Mouse (Mus musculus) kidney, postnatal 0 days (tissue): Measurements from ENCODE around the gene Cd69. TPM values are rescaled to one million over a fixed set of nuclear protein-coding genes. Genes with fewer than 3 reads are reported as not detected.
A peak's percentile ranks its signal among the peaks of the same experiment; 100 is the strongest.

Experiments used
- ATAC-seq: fragments of 200-750 bp; cut with Nextera tagmentation; replicated peaks from 2 replicates; pipeline ENCODE4 v1.8.0; 2017; ENCODE audit warnings: low read depth, moderate number of reproducible peaks, moderate TSS enrichment, moderate library complexity; ENCODE audit not compliant: low FRiP score
- DNase-seq: peaks from one replicate; pipeline ENCODE4 v3.0.0-alpha.2; 2016; ENCODE audit warnings: low spot score
- H3K27ac ChIP-seq: fragments of 300-500 bp; sonication (generic); 2 replicates; pipeline ENCODE4 v1.5.1; 2014; ENCODE audit warnings: mild to moderate bottlenecking
- H3K27me3 ChIP-seq: fragments of 300-500 bp; sonication (generic); 2 replicates; pipeline ENCODE4 v1.6.1; 2014; ENCODE audit warnings: low read length, mixed read lengths; ENCODE audit not compliant: insufficient read depth
- H3K36me3 ChIP-seq: fragments of 300-500 bp; sonication (generic); 2 replicates; pipeline ENCODE4 v1.6.1; 2014; ENCODE audit warnings: low read length, mixed read lengths; ENCODE audit not compliant: insufficient read depth
- H3K4me1 ChIP-seq: fragments of 300-500 bp; sonication (generic); replicated peaks from 2 replicates; pipeline ENCODE4 v1.6.1; 2014; ENCODE audit warnings: antibody characterized with exemption, low read length, mixed read lengths; ENCODE audit not compliant: insufficient read depth
- H3K4me2 ChIP-seq: fragments of 300-500 bp; sonication (generic); 2 replicates; pipeline ENCODE4 v1.6.1; 2014; ENCODE audit warnings: mild to moderate bottlenecking, low read length, moderate library complexity, mixed read lengths
- H3K4me3 ChIP-seq: fragments of 300-500 bp; sonication (generic); replicated peaks from 2 replicates; pipeline ENCODE4 v1.5.1; 2014; ENCODE audit warnings: low read depth, low read length
- H3K9ac ChIP-seq: fragments of 300-500 bp; sonication (generic); 2 replicates; pipeline ENCODE4 v1.6.1; 2014; ENCODE audit warnings: low read depth, low read length
- H3K9me3 ChIP-seq: fragments of 300-500 bp; sonication (generic); replicated peaks from 2 replicates; pipeline ENCODE4 v1.6.1; 2016; ENCODE audit warnings: low read length, inconsistent platforms, mixed read lengths
- CTCF ChIP-seq: IDR thresholded peaks from 2 replicates; pipeline ENCODE4 v1.5.1; 2016; ENCODE audit warnings: antibody characterized with exemption, low read depth, mild to moderate bottlenecking, moderate library complexity
- whole genome bisulfite sequencing: fragments of 180-500 bp; shearing (Covaris S2); extraction: QIAGEN DNeasy Blood & Tissue Kit; methylation state at CpG from one replicate; pipeline ENCODE4 v1.1.7; 2014; 5-methylcytosine and 5-hydroxymethylcytosine counted together
- polyA plus RNA-seq: library from polyadenylated mRNA; unstranded; fragments of >200 nt; fragmentation: Nextera tagmentation; extraction: Ambion mirVana; gene quantifications from 2 replicates; pipeline ENCODE4 v1.2.1, GENCODE M21; 2015

The Cd69 gene
- polyA plus RNA-seq, 1 experiment from 2014 or later = not detected

DNA sequence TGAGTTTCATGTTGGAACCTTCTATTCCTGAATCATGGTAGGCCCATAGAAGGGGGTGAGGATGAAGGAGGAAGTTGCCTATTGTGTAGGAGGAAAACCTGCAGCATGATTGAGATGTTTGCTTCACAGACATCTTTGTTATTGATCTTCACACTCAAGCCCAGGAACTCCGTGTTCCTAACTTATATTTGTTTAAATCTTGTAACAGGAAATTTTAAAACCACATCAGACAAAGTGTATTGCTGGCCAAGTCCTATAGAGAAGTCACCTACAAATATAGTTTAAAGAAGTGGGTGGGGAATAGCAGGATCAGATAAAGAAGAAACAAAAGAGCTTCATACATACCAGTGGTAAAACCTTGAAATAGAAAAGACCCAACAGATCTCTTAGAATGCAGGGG lies 28.9 kb upstream of the Cd69 start:
- Histone ChIP-seq H3K27ac (no peak overlapping the region), H3K27me3 (no peaks in the 10 kb centered on the region), H3K4me1 (no peaks in the 10 kb centered on the region), H3K9me3 (no peaks in the 10 kb centered on the region), H3K4me3 (no peak overlapping the region), H3K9ac (no peak overlapping the region), H3K36me3 (no peaks in the 10 kb centered on the region), H3K4me2 (no peak overlapping the region)
- TF ChIP-seq CTCF = no peak
- 49% methylated on average over 1 of the region's 1 CpGs for WGBS
- DNase-seq (no peak), ATAC-seq (no peak)

DNA sequence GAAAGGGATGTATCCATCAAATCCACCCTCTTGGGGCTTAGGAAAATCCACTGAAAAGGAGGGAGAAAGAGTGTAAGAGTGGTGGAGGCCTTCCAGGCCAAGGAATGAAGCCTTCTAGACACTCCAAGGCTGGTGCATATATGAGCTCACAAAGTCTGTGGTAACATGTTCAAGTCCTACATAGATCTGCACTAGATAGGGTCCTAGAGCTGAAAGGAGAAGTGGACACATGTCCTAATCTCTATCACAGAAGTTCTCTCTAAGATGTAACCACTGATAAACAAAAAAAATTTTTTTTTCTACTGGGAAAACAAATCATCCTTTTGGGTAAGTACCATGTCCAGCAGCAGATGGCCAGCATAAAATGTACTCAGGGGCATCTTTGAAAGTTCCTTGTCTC lies 13.5 kb upstream of the Cd69 start:
- H3K4me3 ChIP-seq = no peak overlapping the region
- H3K27me3 ChIP-seq = no peaks in the 10 kb centered on the region
- ATAC-seq = no peak
- DNase-seq = no peak
- no peak overlapping the region for H3K9ac ChIP-seq
- H3K36me3 ChIP-seq = no peaks in the 10 kb centered on the region
- no peak overlapping the region for H3K27ac ChIP-seq
- no peak for TF ChIP-seq CTCF
- H3K4me1 ChIP-seq = no peaks in the 10 kb centered on the region
- no peak overlapping the region for H3K4me2 ChIP-seq
- H3K9me3 ChIP-seq = no peaks in the 10 kb centered on the region

- WGBS = 57% methylated on average over 7 of the region's 7 CpGs
- no peak for TF ChIP-seq CTCF
- Histone ChIP-seq H3K4me3 (no peak overlapping the region), H3K27me3 (no peaks in the 10 kb centered on the region), H3K9me3 (no peaks in the 10 kb centered on the region), H3K27ac (no peak overlapping the region), H3K9ac (no peak overlapping the region), H3K4me2 (no peak overlapping the region), H3K4me1 (no peaks in the 10 kb centered on the region), H3K36me3 (no peaks in the 10 kb centered on the region)
- DNase-seq (peak; percentile 11), ATAC-seq (no peak)
Observed at GRCm38 (mm10) chr6:129284384-129285104, 9.3 kb upstream of the Cd69 start.

DNA sequence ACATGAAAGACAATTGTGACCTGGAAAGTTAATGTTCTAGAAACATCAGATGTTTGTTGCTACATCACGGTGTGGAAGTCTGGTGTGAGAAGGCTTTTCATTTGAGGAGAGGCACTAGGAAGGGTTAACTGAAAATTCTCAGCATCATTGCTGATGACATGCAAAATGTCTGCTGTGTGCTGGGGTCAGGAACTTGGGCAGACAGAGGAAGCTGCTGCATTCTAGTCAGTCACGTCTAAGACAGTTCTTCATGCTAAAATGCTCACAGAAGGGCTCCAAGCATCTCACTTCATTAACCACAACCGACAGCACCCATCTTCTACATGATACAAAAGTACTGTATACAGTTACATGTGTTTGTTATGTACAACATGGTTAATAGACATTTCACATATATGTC lies 8.0 kb upstream of the Cd69 start:
- H3K36me3 ChIP-seq = no peaks in the 10 kb centered on the region
- no peaks in the 10 kb centered on the region for H3K4me1 ChIP-seq
- no peaks in the 10 kb centered on the region for H3K9me3 ChIP-seq
- no peak for ATAC-seq
- H3K27ac ChIP-seq = no peak overlapping the region
- TF ChIP-seq CTCF = no peak
- no peaks in the 10 kb centered on the region for H3K27me3 ChIP-seq
- no peak overlapping the region for H3K4me2 ChIP-seq
- 55% methylated on average over 3 of the region's 3 CpGs for WGBS
- DNase-seq = no peak
- no peak overlapping the region for H3K9ac ChIP-seq
- no peak overlapping the region for H3K4me3 ChIP-seq

DNA sequence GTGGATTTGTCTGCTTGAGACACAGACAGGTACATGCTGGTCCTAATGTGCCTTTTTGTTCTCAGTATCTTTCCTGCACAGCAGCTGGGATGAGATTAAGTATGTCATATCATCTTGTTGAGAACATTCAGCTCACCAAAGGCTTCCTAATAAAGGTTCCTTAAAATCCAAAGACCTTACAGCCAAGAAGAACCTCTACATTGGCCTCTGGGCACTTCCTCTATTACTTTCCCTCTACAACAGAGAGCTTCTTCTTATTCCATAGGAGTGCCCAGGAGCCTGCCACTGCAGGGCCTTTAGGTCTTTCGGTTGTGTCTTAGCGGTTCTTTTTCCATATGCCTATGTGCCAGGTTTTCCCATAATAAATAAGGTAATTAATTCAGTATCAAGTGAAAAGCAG lies 1.2 kb upstream of the Cd69 start:
- Histone ChIP-seq H3K4me1 (no peaks in the 10 kb centered on the region), H3K36me3 (no peaks in the 10 kb centered on the region), H3K9me3 (no peaks in the 10 kb centered on the region), H3K27ac (no peak overlapping the region), H3K9ac (no peak overlapping the region), H3K27me3 (no peaks in the 10 kb centered on the region), H3K4me3 (no peak overlapping the region), H3K4me2 (no peak overlapping the region)
- DNase-seq (no peak), ATAC-seq (no peak)
- no peak for TF ChIP-seq CTCF
- 98% methylated on average over 2 of the region's 2 CpGs for WGBS

GRCm38 (mm10) chr6:129275624-129276203 lies 478 bp upstream of the Cd69 start:
- 59% methylated on average over 3 of the region's 3 CpGs for WGBS
- no peak overlapping the region for H3K4me2 ChIP-seq
- ATAC-seq (no peak), DNase-seq (no peak)
- TF ChIP-seq CTCF = no peak
- H3K27me3 ChIP-seq = no peaks in the 10 kb centered on the region
- H3K27ac ChIP-seq = no peak overlapping the region
- H3K9ac ChIP-seq = no peak overlapping the region
- no peaks in the 10 kb centered on the region for H3K4me1 ChIP-seq
- no peaks in the 10 kb centered on the region for H3K9me3 ChIP-seq
- H3K36me3 ChIP-seq = no peaks in the 10 kb centered on the region
- H3K4me3 ChIP-seq = no peak overlapping the region
